Mouse (Mus musculus) cerebellum, adult 2 months (tissue): Measurements from ENCODE around the gene Ubl7.

Experiments used
- CTCF ChIP-seq: fragments of 200-500 bp; IDR thresholded peaks from 2 replicates; pipeline ENCODE4 v1.5.1; 2011; ENCODE audit warnings: low read depth, mild to moderate bottlenecking, control low read depth, low read length, moderate library complexity, borderline replicate concordance; ENCODE audit not compliant: insufficient read depth
- POLR2A ChIP-seq: fragments of 200-500 bp; IDR thresholded peaks from 2 replicates; pipeline ENCODE4 v1.6.1; 2011; ENCODE audit warnings: low read length, control low read depth, borderline replicate concordance; ENCODE audit not compliant: insufficient read depth

- TF ChIP-seq CTCF (no peak), POLR2A (no peak)
These were observed 53.2 kb downstream of the Ubl7 start for GRCm38 (mm10) chr9:57963998-57964395.
